Mouse (Mus musculus) MEL (cell line): Measurements from ENCODE around the gene Glyctk. TPM values are rescaled to one million over a fixed set of nuclear protein-coding genes. Genes with fewer than 3 reads are reported as not detected.

Experiments used
- DNase-seq: peaks from one replicate; pipeline ENCODE4 v3.0.0; 2011; ENCODE audit warnings: low read depth, low spot score
- H3K27ac ChIP-seq: 2 replicates; pipeline ENCODE4 v1.5.1; 2012; ENCODE audit warnings: low read depth, mild to moderate bottlenecking, control low read depth, low read length, moderate library complexity; ENCODE audit not compliant: control insufficient read depth
- H3K27me3 ChIP-seq, 2 experiments: fragments of 150-350 bp in 1 of 2; sonication (generic) in 1 of 2; 2 replicates each; pipeline ENCODE4 v1.6.1; 2012; ENCODE audit warnings: low read length in 2 of 2, mild to moderate bottlenecking in 2 of 2, improper control_type of control experiment in 1 of 2, moderate library complexity in 1 of 2; ENCODE audit not compliant: insufficient read depth in 2 of 2, control insufficient read depth in 1 of 2
- H3K36me3 ChIP-seq, 2 experiments: 2 replicates each; pipeline ENCODE4 v1.6.1; 2012 to 2014; ENCODE audit warnings: low read length in 2 of 2, improper control_type of control experiment in 1 of 2, inconsistent platforms in 1 of 2, mild to moderate bottlenecking in 1 of 2; ENCODE audit not compliant: insufficient read depth in 2 of 2, control insufficient read depth in 1 of 2
- H3K4me1 ChIP-seq, 2 experiments: fragments of 150-350 bp in 1 of 2; sonication (generic) in 1 of 2; 2 replicates each; pipeline ENCODE4 v1.6.1; 2012; ENCODE audit warnings: low read length in 2 of 2, improper control_type of control experiment in 1 of 2, mild to moderate bottlenecking in 1 of 2; ENCODE audit not compliant: insufficient read depth in 2 of 2, control insufficient read depth in 1 of 2
- H3K4me3 ChIP-seq, 2 experiments: fragments of 150-350 bp in 1 of 2; sonication (generic) in 1 of 2; 2 replicates each; pipeline ENCODE4 v1.5.1; 2012; ENCODE audit warnings: low read depth in 2 of 2, low read length in 2 of 2, mild to moderate bottlenecking in 2 of 2, moderate library complexity in 2 of 2, control low read depth in 1 of 2, improper control_type of control experiment in 1 of 2; ENCODE audit not compliant: control insufficient read depth in 1 of 2, insufficient read depth in 1 of 2
- H3K79me2 ChIP-seq: 2 replicates; pipeline ENCODE4 v1.6.1; 2012; ENCODE audit warnings: mild to moderate bottlenecking, low read length, moderate library complexity; ENCODE audit not compliant: control insufficient read depth, poor library complexity, insufficient read depth
- H3K9ac ChIP-seq: 2 replicates; pipeline ENCODE4 v1.6.1; 2012; ENCODE audit warnings: low read depth, mild to moderate bottlenecking, control low read depth, low read length, moderate library complexity; ENCODE audit not compliant: control insufficient read depth, poor library complexity, severe bottlenecking
- H3K9me3 ChIP-seq: fragments of 150-350 bp; sonication (generic); replicated peaks from 2 replicates; pipeline ENCODE4 v1.6.1; 2012; ENCODE audit warnings: mild to moderate bottlenecking, low read length, improper control_type of control experiment, moderate library complexity; ENCODE audit not compliant: insufficient read depth
- CHD1 ChIP-seq: IDR thresholded peaks from 2 replicates; pipeline ENCODE4 v1.6.1; 2012; ENCODE audit warnings: low read depth, mild to moderate bottlenecking, inconsistent platforms, low read length, improper control_type of control experiment
- ELF1 ChIP-seq: IDR thresholded peaks from 2 replicates; pipeline ENCODE4 v1.6.1; 2014; ENCODE audit warnings: low read depth, mild to moderate bottlenecking, inconsistent platforms, low read length, improper control_type of control experiment, moderate library complexity
- JUND ChIP-seq: IDR thresholded peaks from 2 replicates; pipeline ENCODE4 v1.6.1; 2011; ENCODE audit warnings: low read depth, mild to moderate bottlenecking, improper control_type of control experiment, low read length
- KAT2A ChIP-seq: conservative IDR thresholded peaks from 2 replicates; pipeline ENCODE4 v1.6.1; 2012; ENCODE audit warnings: low read depth, low read length, improper control_type of control experiment, inconsistent platforms
- MAX ChIP-seq: IDR thresholded peaks from 2 replicates; pipeline ENCODE4 v1.6.1; 2011; ENCODE audit warnings: low read length, improper control_type of control experiment
- MYB ChIP-seq: IDR thresholded peaks from 2 replicates; pipeline ENCODE4 v1.6.1; 2011; ENCODE audit warnings: mild to moderate bottlenecking, low read depth, low read length, improper control_type of control experiment
- NELFE ChIP-seq: IDR thresholded peaks from 2 replicates; pipeline ENCODE4 v1.6.1; 2011; ENCODE audit warnings: low read depth, low read length, improper control_type of control experiment
- POLR2A ChIP-seq, 2 experiments: IDR thresholded peaks; 2 replicates each; pipeline ENCODE4 v1.6.1; 2011 to 2012; ENCODE audit warnings: low read length in 2 of 2, mild to moderate bottlenecking in 2 of 2, control low read depth in 1 of 2, improper control_type of control experiment in 1 of 2, low read depth in 1 of 2, moderate library complexity in 1 of 2; ENCODE audit not compliant: control insufficient read depth in 1 of 2, insufficient read depth in 1 of 2, poor library complexity in 1 of 2
- RCOR1 ChIP-seq: IDR thresholded peaks from 2 replicates; pipeline ENCODE4 v1.6.1; 2012; ENCODE audit warnings: low read depth, mild to moderate bottlenecking, inconsistent platforms, low read length, improper control_type of control experiment
- SMC3 ChIP-seq: IDR thresholded peaks from 2 replicates; pipeline ENCODE4 v1.6.1; 2011; ENCODE audit warnings: low read depth, low read length, improper control_type of control experiment
- TAL1 ChIP-seq: IDR thresholded peaks from 2 replicates; pipeline ENCODE4 v1.6.1; 2012; ENCODE audit warnings: mild to moderate bottlenecking, inconsistent platforms, low read length, moderate library complexity, mixed read lengths
- TBP ChIP-seq: IDR thresholded peaks from 2 replicates; pipeline ENCODE4 v1.8.0; 2011; ENCODE audit warnings: low read depth, low read length, improper control_type of control experiment
- TCF12 ChIP-seq: IDR thresholded peaks from 2 replicates; pipeline ENCODE4 v1.6.1; 2014; ENCODE audit warnings: low read depth, mild to moderate bottlenecking, inconsistent platforms, low read length, improper control_type of control experiment, moderate library complexity
- UBTF ChIP-seq: IDR thresholded peaks from 2 replicates; pipeline ENCODE4 v1.6.1; 2012; ENCODE audit warnings: low read depth, mild to moderate bottlenecking, inconsistent platforms, low read length, improper control_type of control experiment, moderate library complexity, borderline replicate concordance; ENCODE audit not compliant: insufficient read depth
- polyA plus RNA-seq, 2 experiments: library from polyadenylated mRNA; stranded (reverse) in 1 of 2; unstranded in 1 of 2; fragments of >175 nt in 1 of 2; fragments of >200 nt in 1 of 2; gene quantifications; 2 replicates each; pipeline versions ENCODE4 v1.2.1 to v1.2.4; 2012; ENCODE audit warnings: low replicate concordance in 2 of 2, low read depth in 1 of 2; ENCODE audit not compliant: insufficient read length in 2 of 2, insufficient read depth in 1 of 2, missing spikeins in 1 of 2
- total RNA-seq: library from RNA; depleted of rRNA; stranded (reverse); fragments of 300-350 nt; gene quantifications from 2 replicates; pipeline ENCODE4 v1.2.3, GENCODE M21; 2012

The Glyctk gene
- total and polyA plus RNA-seq, 3 experiments = 3.1 to 3.3 TPM; not detected in 1

DNA sequence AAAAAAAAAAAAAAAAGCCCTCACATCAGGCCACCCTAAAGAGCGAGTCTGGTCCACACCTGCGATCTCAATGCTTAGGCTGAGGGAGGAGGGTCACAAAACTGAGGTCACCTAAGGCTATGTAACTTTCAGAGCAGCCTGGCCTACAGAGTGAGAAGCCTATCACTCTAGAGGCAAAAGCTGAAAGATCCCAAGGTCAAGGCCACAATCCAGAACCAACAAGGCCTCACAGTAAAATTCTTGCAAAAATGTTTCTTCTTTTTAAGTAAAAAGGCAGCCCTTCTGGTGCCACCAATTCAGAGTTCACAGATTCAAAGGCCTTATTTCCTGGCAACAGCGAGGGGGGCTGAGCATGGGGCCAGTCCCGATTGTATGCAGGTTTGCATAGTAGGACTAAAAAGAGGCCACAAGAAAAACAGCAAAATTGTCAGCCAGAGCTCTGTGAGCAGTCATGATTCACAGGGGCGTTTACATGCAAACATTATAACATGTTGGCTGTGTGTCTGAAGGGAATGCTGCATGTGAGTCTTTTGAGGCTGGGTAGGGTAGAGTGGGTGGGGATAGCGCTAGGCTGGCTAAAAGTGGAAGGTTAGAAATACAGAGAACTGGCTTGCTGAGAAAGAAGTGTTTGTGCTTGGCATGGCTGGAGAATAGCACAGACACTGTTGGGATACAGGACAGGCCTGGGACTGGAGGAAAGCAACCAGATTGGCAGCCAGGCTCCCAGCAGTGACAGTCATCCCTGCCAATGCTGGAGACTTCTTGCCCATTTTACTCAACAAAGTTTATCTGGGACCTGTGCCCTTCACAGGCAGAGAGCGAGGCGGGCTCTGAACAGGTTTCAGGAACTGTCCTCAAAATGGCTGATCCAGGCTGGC, 36.2 kb upstream of the Glyctk start:
- H3K36me3 ChIP-seq = peaks cover 2 to 3% of the 10 kb centered on the region in 2 experiments; a peak in 3 of 4 replicates
- no peaks in the 10 kb centered on the region for H3K9me3 ChIP-seq
- H3K27me3 ChIP-seq = no peaks in the 10 kb centered on the region
- H3K79me2 ChIP-seq = peaks cover 4% of the 10 kb centered on the region
- H3K4me3 ChIP-seq = no peak overlapping the region
- DNase-seq = no peak
- TF ChIP-seq MAX = no peak
- TF ChIP-seq TCF12 = no peak
- no peak for TF ChIP-seq UBTF
- no peak for TF ChIP-seq JUND
- TF ChIP-seq MYB = no peak
- H3K9ac ChIP-seq = no peak overlapping the region
- H3K27ac ChIP-seq = no peak overlapping the region
- H3K4me1 ChIP-seq = peaks cover 0 to 7% of the 10 kb centered on the region in 2 experiments; a peak in 1 of 4 replicates

- Histone ChIP-seq H3K9ac (no peak overlapping the region), H3K79me2 (no peaks in the 10 kb centered on the region; the same call in 1 of the 2 replicates), H3K27ac (no peak overlapping the region), H3K4me3 (no peak overlapping the region), H3K27me3 (no peaks in the 10 kb centered on the region), H3K4me1 (0 out of 4 replicates have a peak, but pooled peaks cover 0 to under 1% of the 10 kb centered on the region in 2 experiments), H3K9me3 (no peaks in the 10 kb centered on the region), H3K36me3 (peaks cover 0 to 5% of the 10 kb centered on the region in 2 experiments; a peak in 2 of 4 replicates)
- DNase-seq = peak; percentile 80
- peak; percentile 93 for TF ChIP-seq TBP
- TF ChIP-seq SMC3 = no peak
- TF ChIP-seq, all 39 proteins: peak for 1
Measured at GRCm38 (mm10) chr9:106192998-106193397, 35.1 kb upstream of the Glyctk start.

GRCm38 (mm10) chr9:106192024-106192423, 34.1 kb upstream of the Glyctk start:
- H3K27me3 ChIP-seq = no peaks in the 10 kb centered on the region
- no peak overlapping the region for H3K27ac ChIP-seq
- H3K4me3 ChIP-seq = no peak overlapping the region
- no peaks in the 10 kb centered on the region for H3K79me2 ChIP-seq
- H3K9me3 ChIP-seq = no peaks in the 10 kb centered on the region
- H3K4me1 ChIP-seq = no peaks in the 10 kb centered on the region
- peaks cover 0 to 13% of the 10 kb centered on the region in 2 experiments; a peak in 2 of 4 replicates for H3K36me3 ChIP-seq
- TF ChIP-seq POLR2A (IDR thresholded peaks at IDR 0.05; ENCODE audit: control insufficient read depth in 1 of 2, insufficient read depth in 1 of 2, low read depth in 1 of 2, low read length in 2 of 2, poor library complexity in 1 of 2) (no peak), NELFE (no peak), RCOR1 (no peak), ELF1 (no peak), CHD1 (no peak), KAT2A (no peak), TAL1 (no peak)
- DNase-seq = no peak
- no peak overlapping the region for H3K9ac ChIP-seq
